8 mouse cellular contexts compared by ENCODE assay signal in genomic region chr6:39810612-39811116, GRCm38 (mm10). TPM values are rescaled to one million over a fixed set of nuclear protein-coding genes. Genes with fewer than 3 reads are reported as not detected.
DNase-seq lines count a peak whose midpoint lies in the region; ATAC-seq lines count a peak whose summit lies in the region.

Mrps33 (minus strand) TSS chr6:39810988.

- peak within 1 kb of the TSS; percentile 81 for H3K4me3 ChIP-seq in hindbrain, embryonic 15.5 days

- peak within 1 kb of the TSS; percentile 70 for H3K4me2 ChIP-seq in hindbrain, embryonic 15.5 days

- H3K4me1 ChIP-seq in hindbrain, embryonic 15.5 days (replicated peaks), result peaks cover 11% of the 10 kb centered on the region

- H3K36me3 ChIP-seq in hindbrain, embryonic 15.5 days, result no peaks in the 10 kb centered on the region

- under 1% methylated on average over 40 of the region's 40 CpGs for WGBS in hindbrain, embryonic 15.5 days

- H3K27ac ChIP-seq in hindbrain, embryonic 15.5 days (replicated peaks), result peak within 1 kb of the TSS; percentile 77

- peak; percentile 99 for DNase-seq in R1 (ENCODE audit: low read depth, low spot score)
- DNase-seq in cerebellum, postnatal 25 days, result peak; percentile 97 to 98
- peak; percentile 96 to 98 for DNase-seq in frontal cortex, postnatal 36 days (ENCODE audit: low spot score in 2 of 2)
- DNase-seq in left cerebral cortex, adult 11 months (ENCODE audit: low spot score), result peak; percentile 95
- peak; percentile 96 to 97 for DNase-seq in lung, postnatal 4 days
- DNase-seq in retina, postnatal 7 days (ENCODE audit: low read depth, low spot score), result peak; percentile 91
- DNase-seq in urinary bladder, adult 2 months (ENCODE audit: low spot score), result peak; percentile 93

- H3K9ac ChIP-seq in hindbrain, embryonic 15.5 days, result peak within 1 kb of the TSS; percentile 76

- no peaks in the 10 kb centered on the region for H3K9me3 ChIP-seq in hindbrain, embryonic 15.5 days

- H3K27me3 ChIP-seq in hindbrain, embryonic 15.5 days, result no peaks in the 10 kb centered on the region

- peak; percentile 99 for ATAC-seq in hindbrain, embryonic 15.5 days (ENCODE audit: low FRiP score, low read depth)

RNA-seq across cellular contexts. Expression of gene Mrps33, which starts in this region (rescaled TPM):
- 182 and 184 TPM in 2 replicates for polyA plus RNA-seq in hindbrain, embryonic 15.5 days (2015; fragmentation: Nextera tagmentation; extraction: Ambion mirVana)
- 145 and 195 TPM in 2 replicates for polyA plus RNA-seq in urinary bladder, adult 2 months (2012; rRNA removed)

Comparison
In these comparisons a context has a peak if more than half of its experiments do, and no peak if none do; other contexts are left out.
1. Peak in every context shown above with its lines: DNase-seq, ATAC-seq, H3K4me3 ChIP-seq and H3K27ac ChIP-seq.